Mouse (Mus musculus) hindbrain, postnatal 0 days (tissue): ENCODE results near the gene Gimap3. TPM values are rescaled to one million over a fixed set of nuclear protein-coding genes. Genes with fewer than 3 reads are reported as not detected.

Source experiments
- ATAC-seq: fragments of 200-750 bp; cut with Nextera tagmentation; 2 replicates; pipeline ENCODE4 v1.8.0; 2017; ENCODE audit warnings: mild to moderate bottlenecking, moderate TSS enrichment, moderate library complexity
- DNase-seq: peaks from one replicate; pipeline ENCODE4 v3.0.0-alpha.2; 2015; ENCODE audit warnings: low spot score
- H3K27ac ChIP-seq: fragments of 300-500 bp; sonication (generic); 2 replicates; pipeline ENCODE4 v1.5.1; 2014; ENCODE audit warnings: mild to moderate bottlenecking
- H3K27me3 ChIP-seq: fragments of 300-500 bp; sonication (generic); 2 replicates; pipeline ENCODE4 v1.6.1; 2014; ENCODE audit warnings: low read length, mixed read lengths; ENCODE audit not compliant: insufficient read depth
- H3K36me3 ChIP-seq: fragments of 300-500 bp; sonication (generic); 2 replicates; pipeline ENCODE4 v1.6.1; 2014; ENCODE audit warnings: low read length, mixed read lengths; ENCODE audit not compliant: insufficient read depth
- H3K4me1 ChIP-seq: fragments of 300-500 bp; sonication (generic); 2 replicates; pipeline ENCODE4 v1.6.1; 2014; ENCODE audit warnings: antibody characterized with exemption, low read length, mixed read lengths; ENCODE audit not compliant: insufficient read depth
- H3K4me2 ChIP-seq: fragments of 300-500 bp; sonication (generic); 2 replicates; pipeline ENCODE4 v1.6.1; 2014; ENCODE audit warnings: low read depth, mild to moderate bottlenecking, low read length, moderate library complexity, mixed read lengths
- H3K4me3 ChIP-seq: fragments of 300-500 bp; sonication (generic); 2 replicates; pipeline ENCODE4 v1.5.1; 2014; ENCODE audit warnings: low read length
- H3K9ac ChIP-seq: fragments of 300-500 bp; sonication (generic); replicated peaks from 2 replicates; pipeline ENCODE4 v1.6.1; 2014; ENCODE audit warnings: mild to moderate bottlenecking, low read length, moderate library complexity, mixed read lengths
- H3K9me3 ChIP-seq: fragments of 300-500 bp; sonication (generic); 2 replicates; pipeline ENCODE4 v1.6.1; 2016; ENCODE audit warnings: low read length, mixed read lengths
- CTCF ChIP-seq: IDR thresholded peaks from 2 replicates; pipeline ENCODE4 v1.5.1; 2016; ENCODE audit warnings: antibody characterized with exemption, control low read depth, low read depth
- WGBS: fragments of 180-500 bp; shearing (Covaris S2); extraction: QIAGEN DNeasy Blood & Tissue Kit; methylation state at CpG from one replicate; pipeline ENCODE4 v1.1.7; 2014; 5-methylcytosine and 5-hydroxymethylcytosine counted together
- polyA plus RNA-seq: library from polyadenylated mRNA; unstranded; fragments of >200 nt; fragmentation: Nextera tagmentation; extraction: Ambion mirVana; gene quantifications from 2 replicates; pipeline ENCODE4 v1.2.1, GENCODE M21; 2015
- total RNA-seq: library from RNA; depleted of rRNA; stranded (reverse); fragments of >200 nt; gene quantifications from 2 replicates; pipeline ENCODE4 v1.2.3, GENCODE M21; 2014

The Gimap3 gene
- total and polyA plus RNA-seq, 2 experiments from 2014 or later, result not detected

DNA sequence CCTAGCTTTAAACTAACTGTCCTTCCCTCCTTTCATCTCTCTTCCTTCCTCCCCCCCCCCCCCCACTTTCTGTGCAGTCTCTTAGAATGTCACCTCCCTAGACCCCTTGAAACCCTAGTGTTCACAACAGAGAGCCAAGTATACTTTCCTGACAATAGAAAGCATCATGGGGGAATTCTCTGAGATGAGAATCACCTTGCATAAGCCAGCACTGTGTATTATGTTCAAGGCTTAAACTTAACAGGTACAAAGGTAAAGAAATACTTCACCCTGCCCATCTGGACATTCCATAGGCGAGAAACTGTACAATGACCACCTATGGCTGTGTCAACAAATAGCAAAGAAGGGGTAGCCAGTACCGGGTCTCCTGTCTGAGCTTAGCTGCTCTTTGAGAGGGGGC, 25.2 kb downstream of the Gimap3 start:
- Histone ChIP-seq H3K9me3 (no peaks in the 10 kb centered on the region), H3K27ac (no peak overlapping the region), H3K4me1 (peaks cover 5% of the 10 kb centered on the region; the same call in 1 of the 2 replicates), H3K36me3 (no peaks in the 10 kb centered on the region), H3K4me2 (no peak overlapping the region), H3K4me3 (no peak overlapping the region), H3K9ac (no peak overlapping the region), H3K27me3 (no peaks in the 10 kb centered on the region)
- TF ChIP-seq CTCF, result no peak
- 68% methylated on average over 2 of the region's 2 CpGs for WGBS
- DNase-seq (no peak), ATAC-seq (no peak)

- Histone ChIP-seq H3K27ac (peak overlapping the region; percentile 54; the same call in 1 of the 2 replicates), H3K36me3 (no peaks in the 10 kb centered on the region)
Measured at GRCm38 (mm10) chr6:48742422-48743351, 28.0 kb downstream of the Gimap3 start.

DNA sequence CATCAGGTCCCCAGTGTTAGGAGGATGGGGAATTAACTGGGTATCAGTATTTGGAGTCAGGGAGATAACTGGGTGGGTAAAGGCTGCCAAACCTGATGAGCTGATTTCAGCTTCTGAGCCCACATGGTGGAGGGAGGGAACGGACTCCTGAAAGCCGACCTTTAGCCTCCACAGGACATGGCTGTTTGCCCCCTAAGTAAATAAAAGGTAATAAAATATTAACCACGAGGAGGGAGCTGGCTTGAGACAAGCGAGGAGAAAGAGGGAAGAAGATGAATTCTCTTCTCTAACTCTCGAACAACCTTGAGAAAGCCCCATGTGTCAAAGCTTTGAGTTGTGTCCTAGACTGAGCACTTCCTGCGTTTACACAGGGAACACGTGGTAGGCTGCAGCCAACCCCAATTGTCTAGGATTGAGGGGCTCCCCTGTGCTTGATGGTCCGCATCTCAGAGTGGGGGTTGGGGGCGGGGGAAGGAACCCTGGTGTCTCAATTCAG, 28.9 kb downstream of the Gimap3 start:
- no peaks in the 10 kb centered on the region for H3K9me3 ChIP-seq
- H3K4me2 ChIP-seq, result peak overlapping the region; percentile 68

More at GRCm38 (mm10) chr6:48742422-48743351, 28.0 kb downstream of the Gimap3 start:
- ATAC-seq (peak; percentile 78), DNase-seq (peak; percentile 35)
- H3K4me3 ChIP-seq, result peak overlapping the region; percentile 47
- no peaks in the 10 kb centered on the region for H3K9me3 ChIP-seq
- H3K4me2 ChIP-seq, result peak overlapping the region; percentile 68
- H3K9ac ChIP-seq, result peak overlapping the region; percentile 53
- no peaks in the 10 kb centered on the region for H3K27me3 ChIP-seq
- WGBS, result 3% methylated on average over 52 of the region's 52 CpGs
- no peak for TF ChIP-seq CTCF
- H3K4me1 ChIP-seq, result peaks cover 5% of the 10 kb centered on the region; the same call in 1 of the 2 replicates

GRCm38 (mm10) chr6:48741273-48741672, 29.4 kb downstream of the Gimap3 start:
- Histone ChIP-seq H3K36me3 (no peaks in the 10 kb centered on the region), H3K9me3 (no peaks in the 10 kb centered on the region), H3K27ac (no peak overlapping the region), H3K4me2 (no peak overlapping the region), H3K9ac (no peak overlapping the region), H3K4me3 (no peak overlapping the region), H3K27me3 (no peaks in the 10 kb centered on the region), H3K4me1 (peaks cover 5% of the 10 kb centered on the region; the same call in 1 of the 2 replicates)
- ATAC-seq (no peak), DNase-seq (no peak)
- 39% methylated on average over 3 of the region's 3 CpGs for WGBS
- no peak for TF ChIP-seq CTCF

More for the DNA sequence above, 28.9 kb downstream of the Gimap3 start:
- TF ChIP-seq CTCF, result no peak
- H3K36me3 ChIP-seq, result no peaks in the 10 kb centered on the region
- peaks cover 5% of the 10 kb centered on the region; the same call in 1 of the 2 replicates for H3K4me1 ChIP-seq
- ATAC-seq, result peak; percentile 63
- no peak overlapping the region for H3K9ac ChIP-seq
- peak; percentile 13 for DNase-seq
- no peaks in the 10 kb centered on the region for H3K27me3 ChIP-seq
- 29% methylated on average over 9 of the region's 9 CpGs for WGBS
- no peak overlapping the region for H3K27ac ChIP-seq
- H3K4me3 ChIP-seq, result 0 out of 2 replicates have a peak overlapping the region, but pooled peaks have one; percentile 47

GRCm38 (mm10) chr6:48740501-48741169, 30.0 kb downstream of the Gimap3 start:
- no peaks in the 10 kb centered on the region for H3K36me3 ChIP-seq
- no peak for ATAC-seq
- H3K4me3 ChIP-seq, result no peak overlapping the region
- no peak overlapping the region for H3K27ac ChIP-seq
- 75% methylated on average over 3 of the region's 3 CpGs for WGBS
- H3K27me3 ChIP-seq, result no peaks in the 10 kb centered on the region
- TF ChIP-seq CTCF, result no peak
- H3K4me2 ChIP-seq, result no peak overlapping the region
- no peak for DNase-seq
- H3K9ac ChIP-seq, result no peak overlapping the region
- H3K9me3 ChIP-seq, result no peaks in the 10 kb centered on the region
- H3K4me1 ChIP-seq, result peaks cover 5% of the 10 kb centered on the region; the same call in 1 of the 2 replicates

DNA sequence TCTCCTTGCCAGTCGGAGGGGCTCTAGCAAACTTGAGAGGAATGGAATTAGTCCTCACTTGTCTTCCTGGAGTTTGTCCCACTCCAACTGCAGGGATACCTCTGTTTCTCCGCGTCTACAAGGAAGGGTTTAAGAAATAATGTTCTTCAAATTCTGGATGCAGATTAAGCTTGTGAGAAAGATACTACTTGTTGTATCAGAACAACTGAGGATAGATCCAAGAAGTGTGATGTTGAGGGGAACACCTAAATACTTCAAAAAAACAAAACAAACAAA, 30.9 kb downstream of the Gimap3 start:
- Histone ChIP-seq H3K4me2 (no peak overlapping the region), H3K4me1 (peaks cover 5% of the 10 kb centered on the region; the same call in 1 of the 2 replicates), H3K27ac (no peak overlapping the region), H3K9me3 (no peaks in the 10 kb centered on the region), H3K36me3 (no peaks in the 10 kb centered on the region), H3K27me3 (no peaks in the 10 kb centered on the region), H3K9ac (no peak overlapping the region), H3K4me3 (no peak overlapping the region)
- TF ChIP-seq CTCF, result no peak
- no peak for ATAC-seq
- DNase-seq, result no peak
- 81% methylated on average over 3 of the region's 3 CpGs for WGBS
